33 mouse cellular contexts compared by ENCODE assay signal in the genomic region with DNA sequence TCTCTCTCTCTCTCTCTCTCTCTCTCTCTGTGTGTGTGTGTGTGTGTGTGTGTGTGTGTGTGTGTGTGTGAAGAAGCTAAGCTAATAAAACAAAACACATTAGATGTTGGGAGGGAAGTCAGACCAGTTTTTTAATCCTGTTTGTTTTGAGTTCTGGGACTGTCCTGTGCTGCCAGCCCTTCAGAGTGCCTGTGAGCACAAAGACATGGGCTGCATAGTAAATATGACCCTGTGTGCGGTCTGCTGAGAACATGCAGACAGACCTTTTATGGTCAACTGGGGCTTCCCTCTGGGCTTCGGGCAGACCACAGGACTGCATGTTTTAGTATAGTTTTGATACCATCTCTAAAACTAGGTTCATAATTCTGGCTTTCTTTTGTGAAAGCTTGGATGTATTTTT. TPM values are rescaled to one million over a fixed set of nuclear protein-coding genes. Genes with fewer than 3 reads are reported as not detected.
DNase-seq lines count a peak whose midpoint lies in the region; ATAC-seq and TF ChIP-seq lines count a peak whose summit lies in the region.
"Had no signal": no experiment of that assay in that cellular context is flagged by ENCODE, and none has a peak within 500 bp of the region (broad histone marks: within the 10 kb centered on the region; RNA-seq: fewer than 3 reads in every experiment).

No protein-coding gene starts in this region.

- no peak overlapping the region for H3K4me2 ChIP-seq in lung, embryonic 14.5 days
- H3K4me2 ChIP-seq in CH12.LX (ENCODE audit: insufficient read depth, low read depth, poor library complexity, severe bottlenecking), result no peak overlapping the region
- H3K4me2 ChIP-seq in stomach, embryonic 14.5 days (replicated peaks; ENCODE audit: low read depth, low read length), result no peak overlapping the region
- H3K4me2 ChIP-seq in heart, embryonic 11.5 days, result no peak overlapping the region
- H3K4me2 ChIP-seq: heart, embryonic 13.5 days; hindbrain, embryonic 14.5 days; limb, embryonic 12.5 days; liver, embryonic 12.5 days; neural tube, embryonic 15.5 days had no signal

- TF ChIP-seq POLR2A in CH12.LX (IDR thresholded peaks at IDR 0.05; ENCODE audit: low read depth, low read length), result no peak

- TF ChIP-seq EP300 in CH12.LX (IDR thresholded peaks at IDR 0.05; ENCODE audit: low read length), result no peak

- no peaks in the 10 kb centered on the region for H3K9me3 ChIP-seq in lung, embryonic 14.5 days (ENCODE audit: low read depth, low read length)
- no peaks in the 10 kb centered on the region for H3K9me3 ChIP-seq in CH12.LX (replicated peaks; ENCODE audit: low read length)
- H3K9me3 ChIP-seq in stomach, embryonic 14.5 days (ENCODE audit: control insufficient read depth, low read depth, low read length), result no peaks in the 10 kb centered on the region
- no peaks in the 10 kb centered on the region for H3K9me3 ChIP-seq in heart, embryonic 11.5 days (replicated peaks; ENCODE audit: control insufficient read depth, low read length)
- H3K9me3 ChIP-seq: forebrain, embryonic 10.5 days; heart, embryonic 13.5 days; limb, embryonic 12.5 days; liver, embryonic 12.5 days; midbrain, embryonic 10.5 days; neural tube, embryonic 15.5 days had no signal

- 0 out of 2 replicates have a peak, but pooled peaks cover 3% of the 10 kb centered on the region for H3K4me1 ChIP-seq in lung, embryonic 14.5 days (ENCODE audit: insufficient read depth)
- peaks cover 0 to 2% of the 10 kb centered on the region in 2 experiments; a peak in 1 of 4 replicates for H3K4me1 ChIP-seq in CH12.LX (ENCODE audit: control insufficient read depth in 1 of 2, insufficient read depth in 2 of 2)
- H3K4me1 ChIP-seq in stomach, embryonic 14.5 days (ENCODE audit: control insufficient read depth, insufficient read depth, low read length), result peaks cover 3% of the 10 kb centered on the region; the same call in 1 of the 2 replicates
- H3K4me1 ChIP-seq in heart, embryonic 11.5 days (ENCODE audit: control insufficient read depth, insufficient read depth, low read length), result no peaks in the 10 kb centered on the region
- H3K4me1 ChIP-seq: heart, embryonic 13.5 days; liver, embryonic 12.5 days; neural tube, embryonic 15.5 days had no signal

- no peaks in the 10 kb centered on the region for H3K36me3 ChIP-seq in lung, embryonic 14.5 days (ENCODE audit: insufficient read depth)
- no peaks in the 10 kb centered on the region for H3K36me3 ChIP-seq in CH12.LX (replicated peaks in 1 of 2; ENCODE audit: control insufficient read depth in 1 of 2, insufficient read depth in 1 of 2, low read length in 1 of 2)
- no peaks in the 10 kb centered on the region for H3K36me3 ChIP-seq in stomach, embryonic 14.5 days (ENCODE audit: control insufficient read depth, insufficient read depth, low read length)
- H3K36me3 ChIP-seq in heart, embryonic 11.5 days (ENCODE audit: control insufficient read depth, insufficient read depth, low read length), result no peaks in the 10 kb centered on the region
- H3K36me3 ChIP-seq: forebrain, embryonic 10.5 days; heart, embryonic 13.5 days; limb, embryonic 12.5 days; liver, embryonic 12.5 days; midbrain, embryonic 10.5 days; neural tube, embryonic 15.5 days had no signal

- 41% methylated on average over 2 of the region's 2 CpGs for WGBS in lung, embryonic 14.5 days
- 36% methylated on average over 2 of the region's 2 CpGs for WGBS in stomach, embryonic 14.5 days
- 72% methylated on average over 2 of the region's 2 CpGs for WGBS in heart, embryonic 11.5 days (ENCODE audit: insufficient replicate concordance)

- ATAC-seq in lung, embryonic 14.5 days (ENCODE audit: insufficient read depth), result peak; percentile 77; the same call in 1 of the 2 replicates
- ATAC-seq in common myeloid progenitor, adult 5-6 weeks (replicated peaks; ENCODE audit: low read depth, poor library complexity, severe bottlenecking), result 0 out of 2 replicates have a peak, but pooled peaks have one; percentile 22
- no peak for ATAC-seq in stomach, embryonic 14.5 days (ENCODE audit: insufficient number of reproducible peaks, insufficient read depth, low FRiP score, low read depth)
- no peak for ATAC-seq in heart, embryonic 11.5 days (replicated peaks; ENCODE audit: insufficient number of reproducible peaks, low FRiP score, low TSS enrichment)
- ATAC-seq: forebrain, embryonic 16.5 days; liver, embryonic 12.5 days; liver, postnatal 0 days; Patski had no signal

- no peak for TF ChIP-seq RAD21 in CH12.LX (IDR thresholded peaks at IDR 0.05; ENCODE audit: low read depth, low read length)

- H3K9ac ChIP-seq in lung, embryonic 14.5 days, result no peak overlapping the region
- H3K9ac ChIP-seq in CH12.LX (ENCODE audit: insufficient read depth, low read depth), result no peak overlapping the region
- H3K9ac ChIP-seq in stomach, embryonic 14.5 days (replicated peaks; ENCODE audit: low read depth, low read length), result no peak overlapping the region
- no peak overlapping the region for H3K9ac ChIP-seq in heart, embryonic 11.5 days (ENCODE audit: low read depth, low read length)
- H3K9ac ChIP-seq: heart, embryonic 13.5 days; hindbrain, embryonic 14.5 days; limb, embryonic 12.5 days; liver, embryonic 12.5 days; liver, postnatal 0 days; neural tube, embryonic 15.5 days had no signal

- peak overlapping the region; percentile 2; the same call in 1 of the 2 replicates for H3K27ac ChIP-seq in lung, embryonic 14.5 days (ENCODE audit: low read depth)
- no peak overlapping the region for H3K27ac ChIP-seq in CH12.LX (ENCODE audit: insufficient read depth, low read depth)
- peak overlapping the region; percentile 44; the same call in 1 of the 2 replicates for H3K27ac ChIP-seq in stomach, embryonic 14.5 days (ENCODE audit: low read length)
- no peak overlapping the region for H3K27ac ChIP-seq in heart, embryonic 11.5 days (ENCODE audit: low read depth, low read length)
- H3K27ac ChIP-seq: forebrain, embryonic 10.5 days; heart, adult 2 months; heart, embryonic 13.5 days; hindbrain, embryonic 14.5 days; layer of hippocampus, adult 2 months; left cerebral cortex, adult 2 months; limb, embryonic 12.5 days; liver, embryonic 12.5 days; midbrain, embryonic 10.5 days; neural tube, embryonic 15.5 days had no signal

- peak; percentile 39 for DNase-seq in lung, embryonic 14.5 days
- no peak for DNase-seq in lung, postnatal 25 days (ENCODE audit: low spot score)
- peak; percentile 42 for DNase-seq in CH12.LX (ENCODE audit: extremely low read depth)
- no peak for DNase-seq in adrenal gland, postnatal 36 days
- DNase-seq: adrenal gland, postnatal 14 days; cerebellum, adult 18-20 months; cerebellum, postnatal 10 days; heart, adult 2 months; heart, postnatal 10 days; kidney, adult 11 months; kidney, postnatal 14 days; liver, postnatal 0 days; lung, postnatal 10 days; retina, postnatal 1 day; right cerebral cortex, postnatal 14 days; thymus, adult 2 months; thymus, postnatal 36 days had no signal

- no peaks in the 10 kb centered on the region for H3K27me3 ChIP-seq in lung, embryonic 14.5 days (ENCODE audit: insufficient read depth, low read length)
- no peaks in the 10 kb centered on the region for H3K27me3 ChIP-seq in CH12.LX (replicated peaks)
- no peaks in the 10 kb centered on the region for H3K27me3 ChIP-seq in stomach, embryonic 14.5 days (ENCODE audit: control insufficient read depth, insufficient read depth, low read length)
- H3K27me3 ChIP-seq in heart, embryonic 11.5 days (ENCODE audit: control insufficient read depth, insufficient read depth, low read length), result no peaks in the 10 kb centered on the region
- H3K27me3 ChIP-seq: heart, embryonic 13.5 days; limb, embryonic 12.5 days; liver, embryonic 12.5 days; neural tube, embryonic 15.5 days; Patski had no signal

- in situ Hi-C loops in CH12.LX (cut with MboI; ENCODE audit: low pct_ligation_motif_present, low pct_unique_long_range_greater_than_20kb, low sequenced_read_pairs), result no loop called here

- H3K79me2 ChIP-seq in CH12.LX (replicated peaks; ENCODE audit: control insufficient read depth, extremely low read depth, insufficient read depth, poor library complexity, severe bottlenecking), result no peaks in the 10 kb centered on the region

- H3K4me3 ChIP-seq in lung, embryonic 14.5 days (ENCODE audit: low read depth, low read length), result no peak overlapping the region
- H3K4me3 ChIP-seq in CH12.LX (replicated peaks in 1 of 3; ENCODE audit: low read depth in 2 of 3, low read length in 2 of 3, poor library complexity in 1 of 3), result no peak overlapping the region
- no peak overlapping the region for H3K4me3 ChIP-seq in stomach, embryonic 14.5 days (ENCODE audit: low read depth, low read length)
- no peak overlapping the region for H3K4me3 ChIP-seq in heart, embryonic 11.5 days (ENCODE audit: low read depth, low read length)
- H3K4me3 ChIP-seq: forebrain, embryonic 10.5 days; heart, adult 2 months; heart, embryonic 13.5 days; layer of hippocampus, adult 2 months; left cerebral cortex, adult 2 months; limb, embryonic 12.5 days; liver, embryonic 12.5 days; midbrain, embryonic 10.5 days; neural tube, embryonic 15.5 days had no signal

- no peak for TF ChIP-seq CTCF in lung, embryonic 14.5 days (IDR thresholded peaks at IDR 0.05; ENCODE audit: low read depth)
- TF ChIP-seq CTCF in CH12.LX (conservative IDR thresholded peaks at IDR 0.05 in 1 of 2, IDR thresholded peaks at IDR 0.05 in 1 of 2; ENCODE audit: low read depth in 2 of 2, low read length in 2 of 2), result no peak

- dilution Hi-C loops in CH12.LX (cut with MboI; ENCODE audit: extremely low pct_ligation_motif_present, extremely low pct_unique_long_range_greater_than_20kb, low sequenced_read_pairs), result no loop called here

TF ChIP-seq in CH12.LX, 34 proteins besides CTCF, POLR2A, EP300 and RAD21:
- TF ChIP-seq SMC3 (IDR thresholded peaks at IDR 0.05; ENCODE audit: low read depth, low read length) (no peak), BHLHE40 (IDR thresholded peaks at IDR 0.05; ENCODE audit: low read depth, low read length) (0 out of 2 replicates have a peak, but pooled peaks have one; percentile 17), HCFC1 (IDR thresholded peaks at IDR 0.05; ENCODE audit: low read depth, low read length) (no peak), TCF12 (IDR thresholded peaks at IDR 0.05; ENCODE audit: low read depth, low read length) (no peak), RCOR1 (conservative IDR thresholded peaks at IDR 0.05; ENCODE audit: low read depth, low read length) (no peak), IRF4 (IDR thresholded peaks at IDR 0.05; ENCODE audit: low read depth, low read length) (0 out of 2 replicates have a peak, but pooled peaks have one; percentile 15), KAT2A (IDR thresholded peaks at IDR 0.05; ENCODE audit: insufficient replicate concordance, low read length) (no peak)

RNA-seq across cellular contexts. Expression of gene Pdgfc, which starts 32.3 kb away (rescaled TPM):
- polyA plus RNA-seq in lung, embryonic 14.5 days (2014; fragmentation: Nextera tagmentation; extraction: Ambion mirVana), result 18.7 and 18.8 TPM in 2 replicates
- total RNA-seq in CH12.LX (2012; rRNA removed) (0.17 TPM in 1 of 2 replicates, not detected in the other), CH12.LX (2014; rRNA removed) (0.09 TPM in 1 of 2 replicates, not detected in the other)
- 0.18 and 0.20 TPM in 2 replicates for polyA plus RNA-seq in CH12.LX (2012; ENCODE audit: insufficient read length, low read depth)
- 0.37 TPM in 1 of 2 replicates, not detected in the other for total RNA-seq in common myeloid progenitor, adult 5-6 weeks (2017)
- polyA plus RNA-seq in stomach, embryonic 14.5 days (2014; fragmentation: Nextera tagmentation; extraction: Ambion mirVana), result 27.5 and 29.2 TPM in 2 replicates
- 11.8 and 12.0 TPM in 2 replicates for polyA plus RNA-seq in heart, embryonic 11.5 days (2014; fragmentation: Nextera tagmentation; extraction: Ambion mirVana)
- total RNA-seq in adrenal gland, postnatal 36 days (2021), result 10 to 100 TPM in 1 of 2 experiments, 1 to 10 TPM in 1; 9.6 to 10.0 TPM
- total RNA-seq: hematopoietic stem cell, adult 5-6 weeks; MEL had no signal

Comparison
In these comparisons a context has a peak if more than half of its experiments do, and no peak if none do; other contexts are left out.
1. DNase-seq: peak in lung, embryonic 14.5 days (single experiment) and CH12.LX (single experiment); none in lung, postnatal 25 days (single experiment) and adrenal gland, postnatal 36 days (0 of 2).
2. ATAC-seq: peak in lung, embryonic 14.5 days (single experiment) and common myeloid progenitor, adult 5-6 weeks (single experiment); none in stomach, embryonic 14.5 days (single experiment) and heart, embryonic 11.5 days (single experiment).
3. H3K27ac ChIP-seq: peak in lung, embryonic 14.5 days (single experiment) and stomach, embryonic 14.5 days (single experiment); none in CH12.LX (single experiment) and heart, embryonic 11.5 days (single experiment).
4. RNA of gene Pdgfc, which starts 32.3 kb away (polyA plus RNA-seq): 27.5 to 29.2 TPM in stomach, embryonic 14.5 days, 18.7 to 18.8 TPM in lung, embryonic 14.5 days and 11.8 to 12.0 TPM in heart, embryonic 11.5 days; 0.18 to 0.20 TPM in CH12.LX; every median in the first group is over 10 times any median in the second.